Mouse (Mus musculus) stomach, embryonic 15.5 days (tissue): ENCODE measurements around the gene Stat5b. TPM values are rescaled to one million over a fixed set of nuclear protein-coding genes. Genes with fewer than 3 reads are reported as not detected.

Experiments
- ATAC-seq: fragments of 200-750 bp; cut with Nextera tagmentation; 2 replicates; pipeline ENCODE4 v1.8.0; 2017; ENCODE audit warnings: low read depth, moderate number of reproducible peaks, moderate TSS enrichment; ENCODE audit not compliant: insufficient read depth, low FRiP score
- H3K27ac ChIP-seq: fragments of 300-500 bp; sonication (generic); 2 replicates; pipeline ENCODE4 v1.5.1; 2015; ENCODE audit warnings: mild to moderate bottlenecking, inconsistent platforms
- H3K27me3 ChIP-seq: fragments of 300-500 bp; sonication (generic); replicated peaks from 2 replicates; pipeline ENCODE4 v1.6.1; 2015; ENCODE audit warnings: inconsistent platforms
- H3K36me3 ChIP-seq: fragments of 300-500 bp; sonication (generic); 2 replicates; pipeline ENCODE4 v1.6.1; 2015; ENCODE audit warnings: inconsistent platforms
- H3K4me1 ChIP-seq: fragments of 300-500 bp; sonication (generic); 2 replicates; pipeline ENCODE4 v1.6.1; 2015; ENCODE audit warnings: inconsistent platforms
- H3K4me2 ChIP-seq: fragments of 300-500 bp; sonication (generic); 2 replicates; pipeline ENCODE4 v1.6.1; 2015; ENCODE audit warnings: mild to moderate bottlenecking, inconsistent platforms
- H3K4me3 ChIP-seq: fragments of 300-500 bp; sonication (generic); replicated peaks from 2 replicates; pipeline ENCODE4 v1.5.1; 2015; ENCODE audit warnings: inconsistent platforms
- H3K9ac ChIP-seq: fragments of 300-500 bp; sonication (generic); 2 replicates; pipeline ENCODE4 v1.6.1; 2015; ENCODE audit warnings: inconsistent platforms
- H3K9me3 ChIP-seq: fragments of 300-500 bp; sonication (generic); 2 replicates; pipeline ENCODE4 v1.6.1; 2016; ENCODE audit warnings: inconsistent platforms
- WGBS: fragments of 180-500 bp; shearing (Covaris S2); methylation state at CpG from one replicate; pipeline ENCODE4 v1.1.7; 2015; 5-methylcytosine and 5-hydroxymethylcytosine counted together
- polyA plus RNA-seq: library from polyadenylated mRNA; unstranded; fragments of >200 nt; fragmentation: Nextera tagmentation; extraction: Ambion mirVana; gene quantifications from 2 replicates; pipeline ENCODE4 v1.2.1, GENCODE M21; 2015

Stat5b gene
- 26.6 and 27.5 TPM in 2 replicates for polyA plus RNA-seq

GRCm38 (mm10) chr11:100850038-100850777, at the start of gene Stat5b:
Gene Stat5b, minus strand, starts transcription at chr11:100850724.
- Histone ChIP-seq H3K27ac (peak within 1 kb of the TSS; percentile 91), H3K9ac (peak within 1 kb of the TSS; percentile 97), H3K27me3 (no peaks in the 10 kb centered on the region), H3K4me3 (peak within 1 kb of the TSS; percentile 95), H3K4me2 (peak within 1 kb of the TSS; percentile 85), H3K36me3 (no peaks in the 10 kb centered on the region), H3K9me3 (no peaks in the 10 kb centered on the region), H3K4me1 (peaks cover 7% of the 10 kb centered on the region; the same call in 1 of the 2 replicates)
- ATAC-seq, result peak; percentile 81
- WGBS, result 1% methylated on average over 99 of the region's 104 CpGs

GRCm38 (mm10) chr11:100898441-100899199, 48.1 kb upstream of the Stat5b start:
- WGBS, result 78% methylated on average over 16 of the region's 16 CpGs
- ATAC-seq, result no peak
- no peak overlapping the region for H3K4me2 ChIP-seq

DNA sequence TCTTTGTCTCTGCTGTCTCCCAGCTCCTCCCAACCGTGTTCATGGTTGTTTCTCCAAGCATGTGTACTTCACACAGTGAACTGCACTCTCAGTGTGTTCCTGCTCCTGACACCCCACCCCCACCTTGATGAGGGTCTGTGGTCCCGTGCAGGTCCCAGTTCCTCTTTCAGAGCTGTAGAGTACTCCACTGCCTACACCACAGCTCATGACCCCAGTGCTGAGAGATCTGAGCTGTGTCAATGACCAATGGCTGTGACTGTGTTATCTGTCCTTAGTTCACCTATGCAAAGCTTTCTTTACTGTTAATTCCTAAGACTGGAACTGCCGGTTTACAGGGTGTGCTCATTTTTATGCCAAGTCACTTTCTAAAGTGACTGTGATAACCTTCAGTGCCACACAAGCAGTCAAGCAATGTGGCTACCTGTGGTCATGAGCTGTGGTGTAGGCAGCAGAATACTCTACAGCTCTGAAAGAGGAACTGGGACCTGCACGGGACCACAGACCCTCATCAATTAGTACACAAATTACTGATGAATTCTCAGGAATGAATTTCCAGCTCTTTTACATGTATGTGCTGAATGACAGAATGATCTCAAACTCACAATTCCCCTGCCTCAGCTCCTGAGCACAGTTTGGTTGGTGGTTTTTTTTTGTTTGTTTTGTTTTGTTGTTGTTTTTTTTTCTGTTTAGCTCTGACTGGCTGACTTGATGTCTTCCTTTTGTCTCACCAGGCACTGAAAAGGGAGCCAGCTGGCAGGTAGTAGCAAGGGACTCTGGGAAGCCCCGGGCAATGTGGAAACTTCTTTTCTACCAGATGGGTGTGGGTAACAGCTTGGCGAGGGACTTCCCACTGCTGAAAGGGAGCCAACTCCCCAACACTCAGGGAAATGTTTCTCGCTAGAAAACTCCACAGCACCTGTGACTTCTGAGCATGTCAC, 47.0 kb upstream of the Stat5b start:
- Histone ChIP-seq H3K4me1 (no peaks in the 10 kb centered on the region), H3K9me3 (no peaks in the 10 kb centered on the region), H3K4me2 (no peak overlapping the region), H3K4me3 (no peak overlapping the region), H3K9ac (no peak overlapping the region), H3K27ac (no peak overlapping the region), H3K27me3 (no peaks in the 10 kb centered on the region), H3K36me3 (peaks cover 30% of the 10 kb centered on the region)
- WGBS, result 78% methylated on average over 7 of the region's 7 CpGs
- no peak for ATAC-seq

More at GRCm38 (mm10) chr11:100898441-100899199, 48.1 kb upstream of the Stat5b start:
- Histone ChIP-seq H3K4me1 (no peaks in the 10 kb centered on the region), H3K4me3 (no peak overlapping the region), H3K9ac (no peak overlapping the region), H3K36me3 (peaks cover 30% of the 10 kb centered on the region), H3K9me3 (no peaks in the 10 kb centered on the region), H3K27ac (no peak overlapping the region), H3K27me3 (no peaks in the 10 kb centered on the region)

- 80% methylated on average over 10 of the region's 10 CpGs for WGBS
- H3K36me3 ChIP-seq, result peaks cover 21% of the 10 kb centered on the region
- no peaks in the 10 kb centered on the region for H3K9me3 ChIP-seq
- H3K27ac ChIP-seq, result no peak overlapping the region
- no peaks in the 10 kb centered on the region for H3K4me1 ChIP-seq
- H3K4me2 ChIP-seq, result no peak overlapping the region
- H3K4me3 ChIP-seq, result no peak overlapping the region
- H3K9ac ChIP-seq, result no peak overlapping the region
- no peak for ATAC-seq
- H3K27me3 ChIP-seq, result no peaks in the 10 kb centered on the region
These were observed 45.6 kb upstream of the Stat5b start for GRCm38 (mm10) chr11:100896078-100896477.

DNA sequence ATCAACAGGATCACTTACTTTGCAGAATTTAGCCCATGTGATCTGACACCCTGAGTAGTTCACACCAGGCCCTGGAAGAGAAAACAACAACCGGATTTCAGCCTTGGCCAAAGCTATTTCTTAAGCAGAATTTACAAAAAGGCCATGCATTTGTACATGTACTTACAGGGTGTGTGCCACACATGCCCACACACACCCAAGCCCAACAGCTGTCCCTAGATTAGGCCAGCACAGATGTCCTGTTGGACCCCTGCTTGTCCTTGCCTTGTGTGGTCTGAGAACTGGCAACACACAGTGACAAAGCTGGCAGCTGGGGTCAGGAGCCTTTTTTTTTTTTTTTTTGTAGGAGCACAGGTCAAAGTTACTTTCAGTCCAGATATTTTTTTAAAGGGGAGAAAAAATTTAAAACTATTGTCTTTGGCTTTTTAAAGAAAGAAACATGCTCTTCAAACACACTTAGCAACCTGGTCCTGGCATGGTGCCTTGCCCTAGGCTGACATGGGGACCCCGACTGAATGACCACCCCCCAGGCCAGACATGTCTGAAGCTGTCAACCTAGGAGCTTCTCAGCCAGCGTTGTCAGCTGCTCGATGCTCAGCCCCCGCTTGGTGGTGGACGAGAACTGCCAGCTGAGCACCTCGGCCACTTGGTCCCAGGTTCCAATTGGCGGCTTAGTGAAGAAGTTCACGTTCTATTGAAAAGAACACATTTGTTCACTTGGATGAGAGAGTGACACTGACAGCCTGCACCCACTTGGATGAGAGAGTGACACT, 43.8 kb upstream of the Stat5b start:
- Histone ChIP-seq H3K36me3 (peaks cover 21% of the 10 kb centered on the region), H3K9ac (no peak overlapping the region), H3K27me3 (no peaks in the 10 kb centered on the region), H3K4me2 (no peak overlapping the region), H3K27ac (no peak overlapping the region), H3K9me3 (no peaks in the 10 kb centered on the region), H3K4me1 (no peaks in the 10 kb centered on the region), H3K4me3 (no peak overlapping the region)
- ATAC-seq, result no peak
- 71% methylated on average over 9 of the region's 9 CpGs for WGBS

- H3K9me3 ChIP-seq, result no peaks in the 10 kb centered on the region
- no peak overlapping the region for H3K9ac ChIP-seq
- no peak overlapping the region for H3K27ac ChIP-seq
- no peak overlapping the region for H3K4me3 ChIP-seq
- 20% methylated on average over 9 of the region's 9 CpGs for WGBS
- peaks cover 21% of the 10 kb centered on the region for H3K36me3 ChIP-seq
- H3K4me2 ChIP-seq, result peak overlapping the region; percentile 24; the same call in 1 of the 2 replicates
- peak; percentile 61; the same call in 1 of the 2 replicates for ATAC-seq
- H3K4me1 ChIP-seq, result no peaks in the 10 kb centered on the region
- H3K27me3 ChIP-seq, result no peaks in the 10 kb centered on the region
These were observed 43.0 kb upstream of the Stat5b start for GRCm38 (mm10) chr11:100893482-100893881.

DNA sequence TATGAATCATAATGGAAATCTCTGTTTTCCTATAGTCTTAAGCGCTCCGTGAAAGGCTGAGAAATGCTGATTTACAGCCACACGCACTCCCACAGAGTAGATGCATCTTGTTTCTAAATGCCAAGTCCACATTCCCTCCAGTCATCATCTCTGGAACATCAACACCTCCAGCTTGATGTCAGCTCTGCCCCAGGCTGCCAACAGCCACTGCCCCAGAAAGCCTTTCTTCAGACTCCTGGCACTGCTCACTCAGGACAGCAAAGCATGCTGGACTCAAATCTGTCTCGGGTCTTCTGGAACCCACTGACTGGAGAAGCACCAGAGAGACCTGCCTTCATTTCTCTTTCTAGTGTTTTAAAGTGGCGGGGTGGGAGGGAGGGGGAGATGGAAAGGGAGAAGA, 41.9 kb upstream of the Stat5b start:
- H3K27me3 ChIP-seq, result no peaks in the 10 kb centered on the region
- no peaks in the 10 kb centered on the region for H3K9me3 ChIP-seq
- H3K9ac ChIP-seq, result no peak overlapping the region
- H3K4me1 ChIP-seq, result no peaks in the 10 kb centered on the region
- no peak for ATAC-seq
- H3K4me2 ChIP-seq, result no peak overlapping the region
- 87% methylated on average over 5 of the region's 5 CpGs for WGBS
- H3K27ac ChIP-seq, result no peak overlapping the region
- no peak overlapping the region for H3K4me3 ChIP-seq
- peaks cover 22% of the 10 kb centered on the region for H3K36me3 ChIP-seq

- ATAC-seq, result no peak
- H3K9me3 ChIP-seq, result no peaks in the 10 kb centered on the region
- H3K4me1 ChIP-seq, result no peaks in the 10 kb centered on the region
- H3K4me3 ChIP-seq, result no peak overlapping the region
- H3K36me3 ChIP-seq, result peaks cover 18% of the 10 kb centered on the region
- WGBS, result 53% methylated on average over 15 of the region's 15 CpGs
- no peak overlapping the region for H3K27ac ChIP-seq
- no peaks in the 10 kb centered on the region for H3K27me3 ChIP-seq
- no peak overlapping the region for H3K9ac ChIP-seq
- H3K4me2 ChIP-seq, result no peak overlapping the region
These were observed 41.0 kb upstream of the Stat5b start for GRCm38 (mm10) chr11:100891256-100892123.

DNA sequence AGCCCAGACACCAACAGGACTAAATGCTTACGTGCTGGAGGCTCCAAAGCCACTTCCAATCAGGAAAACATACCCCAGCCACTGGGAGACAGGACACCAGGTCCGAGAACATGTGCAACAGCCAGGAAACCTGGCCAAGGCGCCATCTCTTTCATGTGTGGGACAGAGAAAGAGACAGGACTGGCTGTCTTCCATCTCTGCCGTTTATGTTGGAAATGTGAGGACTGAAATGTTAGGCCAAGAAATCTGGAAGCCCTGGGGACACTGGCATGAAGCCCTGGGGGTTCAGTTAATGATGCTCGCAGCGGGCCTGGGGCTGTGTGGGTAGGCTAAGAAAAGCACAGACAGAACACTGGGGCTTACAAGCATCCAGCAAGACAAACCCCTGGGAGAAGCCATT, 40.0 kb upstream of the Stat5b start:
- Histone ChIP-seq H3K27ac (no peak overlapping the region), H3K9me3 (no peaks in the 10 kb centered on the region), H3K4me2 (no peak overlapping the region), H3K36me3 (peaks cover 18% of the 10 kb centered on the region), H3K27me3 (no peaks in the 10 kb centered on the region), H3K4me1 (no peaks in the 10 kb centered on the region), H3K4me3 (no peak overlapping the region), H3K9ac (no peak overlapping the region)
- no peak for ATAC-seq
- 82% methylated on average over 6 of the region's 6 CpGs for WGBS

DNA sequence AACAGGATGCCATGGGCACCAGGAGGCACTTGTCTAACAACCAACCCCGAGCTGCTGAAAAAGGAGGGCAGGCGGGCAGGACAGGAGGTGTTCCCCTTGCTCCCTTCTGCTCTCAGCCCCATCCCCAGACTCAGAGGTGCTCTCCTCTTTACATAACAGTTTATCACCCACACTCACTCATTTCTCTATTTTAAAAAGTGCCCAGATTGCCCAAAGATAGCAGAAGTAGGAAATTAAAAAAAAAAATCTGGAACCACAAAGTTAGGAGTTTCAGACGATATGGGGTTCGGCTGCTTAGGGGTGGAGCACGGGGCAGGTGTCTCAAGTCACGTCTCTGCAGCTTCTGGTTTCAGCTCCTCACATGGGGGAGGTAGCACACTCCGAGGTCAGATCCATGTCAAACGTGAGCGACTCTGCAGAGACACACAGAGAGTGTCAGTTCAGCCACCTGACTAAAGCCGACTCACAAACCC, 37.9 kb upstream of the Stat5b start:
- no peak overlapping the region for H3K9ac ChIP-seq
- ATAC-seq, result no peak
- peaks cover 18% of the 10 kb centered on the region for H3K36me3 ChIP-seq
- H3K4me2 ChIP-seq, result no peak overlapping the region
- no peaks in the 10 kb centered on the region for H3K4me1 ChIP-seq
- WGBS, result 52% methylated on average over 10 of the region's 10 CpGs
- H3K27me3 ChIP-seq, result no peaks in the 10 kb centered on the region
- no peak overlapping the region for H3K27ac ChIP-seq
- H3K4me3 ChIP-seq, result no peak overlapping the region
- no peaks in the 10 kb centered on the region for H3K9me3 ChIP-seq
